Mouse (Mus musculus) adrenal gland, adult 10 weeks (tissue): Measurements from ENCODE around the gene Rarg. TPM values are rescaled to one million over a fixed set of nuclear protein-coding genes. Genes with fewer than 3 reads are reported as not detected.

Experiments used
- polyA plus RNA-seq: library from polyadenylated mRNA; stranded (reverse); fragments of 350-450 nt; fragmentation: Illumina TruSeq; extraction: RNeasy Lipid Tissue Mini Kit (QIAGEN cat#74804); gene quantifications from one replicate; pipeline ENCODE4 v1.2.3, GENCODE M21; 2014; ENCODE audit warnings: low read depth, low replicate concordance

The Rarg gene
- polyA plus RNA-seq, result 9.1 TPM

DNA sequence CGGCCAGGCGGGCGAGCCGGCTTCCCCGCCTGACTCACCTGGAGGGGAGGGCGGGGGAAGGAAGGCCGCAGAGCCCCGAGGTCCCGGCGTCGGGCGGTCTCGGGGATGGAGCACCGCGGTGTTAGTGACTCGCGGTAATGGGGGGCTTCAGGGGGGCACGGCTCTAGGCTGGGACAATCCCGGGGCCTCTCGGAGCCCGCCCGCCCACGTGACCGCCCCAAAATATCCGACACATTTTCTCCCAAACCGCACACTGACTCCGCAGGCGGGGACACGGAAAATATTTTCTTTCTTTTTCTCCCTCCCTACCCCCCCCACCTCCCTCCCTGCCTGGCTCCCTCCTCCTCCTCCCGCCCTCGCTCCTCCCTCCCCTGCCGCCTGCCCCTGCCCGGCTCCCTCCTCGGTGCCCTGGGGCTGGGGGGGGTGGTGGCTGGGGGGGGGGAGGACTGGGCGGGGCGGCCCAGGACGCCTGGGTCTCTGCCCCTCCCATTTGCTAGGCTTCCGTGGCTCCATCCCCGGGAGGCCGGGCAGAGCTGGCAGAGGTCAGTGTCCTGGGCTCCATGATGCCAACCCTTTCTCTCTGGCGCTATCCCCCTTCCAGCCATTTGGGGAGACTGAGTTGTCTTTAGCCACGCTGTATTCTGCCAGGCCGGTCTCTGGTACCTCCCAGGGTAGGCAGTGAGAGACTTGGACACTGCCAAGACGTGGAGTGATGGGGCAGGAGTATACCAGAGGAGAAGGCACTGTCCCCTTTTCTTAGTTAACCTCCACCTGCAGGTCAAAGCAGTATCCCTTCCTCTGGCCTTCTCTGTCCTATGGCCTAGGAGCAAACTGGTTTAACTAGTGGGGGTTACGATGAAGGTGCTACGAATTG, at the start of gene Rarg:
Gene Rarg (minus strand): TSS at position 316 of the 874 bp plus-strand sequence.

DNA sequence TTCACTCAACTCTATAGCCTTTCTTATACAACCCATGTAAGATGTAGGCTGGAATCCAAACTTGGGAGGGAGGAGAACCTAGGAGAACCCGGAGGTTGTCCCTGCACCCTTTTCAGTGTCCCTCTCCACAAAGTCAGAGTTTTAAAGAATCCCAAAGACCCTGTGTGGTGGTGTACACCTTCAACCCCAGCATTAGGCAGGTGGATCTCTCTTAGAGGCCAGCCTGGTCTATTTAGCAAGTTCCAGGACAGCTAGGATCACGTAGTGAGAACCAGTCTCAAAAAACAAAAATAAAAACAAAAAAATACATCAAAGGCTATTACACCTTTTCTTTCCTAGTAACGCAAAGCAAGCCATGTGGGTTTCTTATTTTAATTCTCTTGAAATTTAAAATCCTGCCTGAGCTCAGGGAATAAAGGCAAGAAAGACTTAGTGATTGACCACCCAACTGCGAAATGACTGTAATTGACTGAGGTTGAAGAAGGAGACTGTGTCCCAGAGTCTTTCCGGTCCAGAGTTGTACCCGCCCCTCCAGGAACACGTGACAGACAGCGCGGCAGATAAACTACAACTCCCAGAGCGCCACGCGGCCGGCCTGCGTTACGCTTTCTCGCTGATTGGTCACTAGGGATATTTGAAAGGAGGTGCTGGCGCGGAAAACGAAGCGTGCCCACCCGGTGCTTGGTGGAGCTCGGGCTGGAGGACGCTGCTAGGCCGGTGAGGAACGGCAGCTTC, 38.5 kb upstream of the Rarg start, which contains the start of gene Espl1:
Gene Espl1 (plus strand): TSS at position 634 of the 735 bp plus-strand sequence.

DNA sequence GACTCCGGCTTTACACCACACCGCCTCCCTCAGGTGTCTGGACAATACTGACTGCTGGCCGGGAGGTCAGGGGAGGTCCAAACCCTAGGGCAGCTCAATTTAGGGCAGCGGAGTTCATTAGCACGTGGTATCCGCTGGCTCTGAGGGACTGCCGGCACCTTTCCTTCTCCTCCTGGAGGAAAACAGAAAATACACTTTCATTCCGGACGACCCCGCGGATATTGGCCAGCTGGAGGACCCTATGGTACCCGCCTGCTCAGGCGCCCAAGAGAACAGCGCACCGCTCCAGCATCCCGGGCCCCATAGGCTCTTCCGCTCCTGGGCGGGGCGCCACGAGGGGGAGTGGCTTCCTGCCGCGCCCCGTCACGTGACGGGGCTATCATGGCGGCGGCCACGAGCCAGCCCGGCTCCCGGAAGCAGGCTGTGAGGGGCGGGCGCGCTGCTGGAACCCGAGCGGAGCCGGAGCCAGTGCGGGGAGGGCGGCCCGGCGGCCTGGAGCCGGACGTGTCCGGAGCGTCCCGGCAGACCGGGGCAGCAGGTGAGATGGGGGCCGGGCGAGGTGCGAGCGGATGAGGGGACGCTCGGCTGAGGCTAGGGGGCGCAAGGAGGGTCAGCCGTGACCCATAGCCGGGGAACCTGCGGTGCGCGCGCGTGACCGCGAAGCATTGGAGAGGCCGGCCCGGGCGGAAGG, 21.9 kb upstream of the Rarg start, which contains the start of gene Mfsd5:
Gene Mfsd5 (plus strand): TSS at position 363 of the 691 bp plus-strand sequence.

DNA sequence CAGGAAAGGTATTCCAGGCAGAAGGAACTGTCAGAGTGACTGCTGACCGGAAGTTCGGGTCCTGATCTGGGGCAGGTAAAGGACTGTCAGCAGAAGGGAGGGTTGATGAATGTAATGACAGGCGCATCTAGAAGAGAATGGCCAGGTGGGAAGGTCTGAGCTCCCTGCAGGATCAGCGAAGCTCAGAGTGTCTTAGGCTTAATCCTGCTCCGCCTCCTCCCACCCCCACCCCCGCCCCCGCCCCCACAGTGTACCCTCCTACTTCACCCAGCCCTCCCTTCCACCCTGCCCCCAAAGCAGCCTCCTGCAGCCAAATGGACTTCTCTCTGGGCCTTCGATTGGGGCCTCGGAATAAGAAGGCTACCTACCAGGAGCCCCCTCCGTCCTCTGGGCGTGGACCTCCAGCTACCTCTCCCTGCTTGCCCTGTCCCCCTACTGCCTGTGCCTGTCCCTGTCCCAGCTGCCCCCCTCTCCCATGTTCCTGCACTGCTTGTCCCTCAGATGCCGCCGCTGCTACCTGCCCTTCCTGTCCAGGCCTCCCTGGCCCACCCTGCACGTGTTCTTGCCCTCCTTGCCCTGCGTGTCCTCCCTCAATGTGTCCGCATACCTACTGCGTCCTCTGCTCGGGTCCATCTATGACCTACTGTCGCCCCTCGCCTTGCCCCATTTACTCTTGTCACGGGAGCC, 13.1 kb upstream of the Rarg start, which contains the start of gene Gm9918:
Gene Gm9918 (plus strand): TSS at position 290 of the 687 bp plus-strand sequence.

DNA sequence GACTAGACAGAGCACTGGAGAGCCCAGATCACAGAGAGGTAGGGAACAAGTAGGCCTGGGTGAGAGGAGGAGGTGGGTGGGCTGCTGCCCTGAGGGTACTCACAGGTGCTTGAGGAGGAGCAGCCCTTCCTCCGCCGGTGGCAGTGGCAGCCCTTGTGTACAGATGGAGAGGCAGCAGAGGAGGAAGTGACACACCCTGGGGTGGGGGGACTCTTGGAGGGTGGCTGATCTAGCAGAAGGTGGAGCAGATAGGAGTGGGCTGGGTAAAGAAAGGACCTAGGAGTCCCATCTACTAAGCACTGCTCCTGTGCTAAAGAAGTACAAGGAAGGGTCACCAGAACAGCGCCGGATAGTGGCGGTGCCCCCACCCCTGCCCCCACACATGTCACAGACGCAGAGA, 25.6 kb downstream of the Rarg start, which contains the start of gene Itgb7:
Gene Itgb7 (minus strand): TSS at position 197 of the 400 bp plus-strand sequence.

DNA sequence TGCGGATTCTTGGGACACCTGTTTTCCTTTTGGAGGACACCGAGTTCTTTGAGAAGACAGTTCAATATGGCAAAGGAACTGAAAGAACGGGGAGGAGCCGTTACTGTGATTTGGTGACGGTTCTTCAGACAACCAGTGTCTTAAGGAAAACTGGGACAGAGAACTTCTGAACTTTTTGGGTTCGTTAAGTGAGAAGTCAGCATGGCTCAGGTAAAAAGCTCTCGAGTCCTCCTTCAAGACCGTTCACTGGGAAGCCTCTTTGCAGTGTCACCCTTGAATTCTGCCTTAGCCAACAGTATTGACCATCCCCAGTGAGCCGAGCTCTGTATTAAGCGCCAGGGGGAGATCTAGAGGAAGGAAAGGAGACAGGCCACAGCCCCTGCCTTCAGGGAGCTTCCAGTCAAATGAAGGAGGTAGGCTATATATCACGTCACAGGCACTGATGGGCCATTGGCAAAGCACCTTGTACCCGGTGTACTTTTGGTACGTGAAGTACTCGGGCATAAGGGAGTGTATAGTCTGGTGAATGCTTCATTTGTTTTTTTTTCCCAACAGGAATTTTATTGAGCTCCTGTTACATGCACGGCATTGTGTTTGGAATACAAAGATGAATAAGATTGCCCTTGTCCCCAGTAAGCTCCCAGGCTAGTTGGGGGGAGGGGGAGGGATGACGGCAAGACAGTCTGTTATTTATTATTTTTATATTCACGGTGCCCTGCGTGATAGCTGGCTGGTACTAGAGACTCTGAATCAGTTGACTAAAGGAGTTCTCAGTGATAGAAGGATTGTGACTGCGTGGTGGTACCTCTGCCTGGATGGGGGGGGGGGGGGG, 52.4 kb downstream of the Rarg start, which contains the start of gene Csad:
Gene Csad (minus strand): TSS at position 51 of the 832 bp plus-strand sequence.

DNA sequence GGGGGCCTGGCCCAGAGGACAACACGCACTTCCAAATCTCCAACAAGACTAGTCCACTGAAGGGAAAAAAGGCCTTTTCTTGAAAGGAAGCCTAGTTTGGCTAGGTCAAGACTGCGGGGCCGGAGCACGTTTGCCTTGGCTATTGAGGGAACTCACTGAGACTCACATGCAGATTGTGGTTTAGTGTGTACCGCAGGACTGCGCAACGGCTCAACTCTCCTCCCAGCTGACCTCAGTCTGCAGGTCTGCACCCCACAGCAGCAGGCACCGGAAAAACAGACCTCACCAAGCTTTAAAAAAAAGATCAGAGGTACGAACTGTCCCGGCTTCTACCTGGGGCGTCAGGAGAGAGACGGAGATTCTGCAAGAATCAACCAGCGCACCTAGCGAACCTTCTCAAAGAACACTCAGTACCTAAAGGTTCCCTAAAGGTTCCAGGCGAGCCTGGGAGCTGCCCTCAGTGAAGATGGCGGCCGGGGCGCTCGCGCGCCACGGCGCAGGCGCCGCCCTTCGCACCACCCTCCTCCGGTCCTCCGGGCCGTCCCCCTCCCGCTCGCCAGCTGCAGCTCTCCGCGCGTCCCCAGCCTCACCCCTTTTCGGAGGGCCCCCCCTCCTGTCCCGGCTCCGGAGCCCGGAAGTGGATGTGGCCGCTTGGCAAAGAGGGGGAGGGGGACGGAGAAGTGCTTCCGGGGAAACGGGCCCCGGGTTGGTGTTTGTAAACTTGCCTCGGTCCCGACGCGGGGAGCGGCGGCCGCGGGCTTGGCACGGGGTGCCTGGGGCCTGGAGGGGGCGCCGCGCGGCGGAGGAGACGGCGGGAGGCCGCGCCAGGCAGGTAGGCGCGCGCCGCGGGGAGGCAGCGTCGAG, 54.1 kb downstream of the Rarg start, which contains the start of gene Zfp740:
Gene Zfp740 (plus strand): TSS at position 279 of the 864 bp plus-strand sequence.

Other genes with a start within 250 kb of the Rarg start
- not detected for gene Krt18, start 229.3 kb downstream of the Rarg start, polyA plus RNA-seq
- gene Eif4b, start 183.7 kb downstream of the Rarg start, polyA plus RNA-seq, result 196 TPM
- gene Tns2, start 157.1 kb downstream of the Rarg start, polyA plus RNA-seq, result 31.5 TPM
- gene Spryd3, start 121.3 kb downstream of the Rarg start, polyA plus RNA-seq, result 1.4 TPM
- gene Igfbp6, start 113.2 kb downstream of the Rarg start, polyA plus RNA-seq, result not detected
- gene Soat2, start 107.0 kb downstream of the Rarg start, polyA plus RNA-seq, result not detected
- 34.7 TPM for gene Zfp740, start 54.3 kb downstream of the Rarg start, polyA plus RNA-seq
- gene Csad, start 52.8 kb downstream of the Rarg start, polyA plus RNA-seq, result 32.6 TPM
- not detected for gene Itgb7, start 25.6 kb downstream of the Rarg start, polyA plus RNA-seq
- 0.35 TPM for gene Gm9918, start 13.0 kb upstream of the Rarg start, polyA plus RNA-seq
- 1.9 TPM for gene Mfsd5, start 21.9 kb upstream of the Rarg start, polyA plus RNA-seq
- not detected for gene Espl1, start 38.7 kb upstream of the Rarg start, polyA plus RNA-seq
- 69.6 TPM for gene Pfdn5, start 68.6 kb upstream of the Rarg start, polyA plus RNA-seq
- gene Myg1, start 74.2 kb upstream of the Rarg start, polyA plus RNA-seq, result 8.9 TPM
- 2.6 TPM for gene Aaas, start 93.3 kb upstream of the Rarg start, polyA plus RNA-seq
- gene Sp7, start 109.7 kb upstream of the Rarg start, polyA plus RNA-seq, result not detected
- 91.2 TPM for gene Sp1, start 148.6 kb upstream of the Rarg start, polyA plus RNA-seq
- not detected for gene Amhr2, start 187.8 kb upstream of the Rarg start, polyA plus RNA-seq
- 111 TPM for gene Prr13, start 201.5 kb upstream of the Rarg start, polyA plus RNA-seq
- 672 TPM for gene Pcbp2, start 213.0 kb upstream of the Rarg start, polyA plus RNA-seq
- gene Gm10337, start 246.2 kb upstream of the Rarg start, polyA plus RNA-seq, result not detected